Mouse (Mus musculus): Measurements from ENCODE around the gene Dgat2l6. TPM values are rescaled to one million over a fixed set of nuclear protein-coding genes. Genes with fewer than 3 reads are reported as not detected.

The Dgat2l6 gene
- polyA plus RNA-seq, 1 experiment from 2014 or later, result not detected

DNA sequence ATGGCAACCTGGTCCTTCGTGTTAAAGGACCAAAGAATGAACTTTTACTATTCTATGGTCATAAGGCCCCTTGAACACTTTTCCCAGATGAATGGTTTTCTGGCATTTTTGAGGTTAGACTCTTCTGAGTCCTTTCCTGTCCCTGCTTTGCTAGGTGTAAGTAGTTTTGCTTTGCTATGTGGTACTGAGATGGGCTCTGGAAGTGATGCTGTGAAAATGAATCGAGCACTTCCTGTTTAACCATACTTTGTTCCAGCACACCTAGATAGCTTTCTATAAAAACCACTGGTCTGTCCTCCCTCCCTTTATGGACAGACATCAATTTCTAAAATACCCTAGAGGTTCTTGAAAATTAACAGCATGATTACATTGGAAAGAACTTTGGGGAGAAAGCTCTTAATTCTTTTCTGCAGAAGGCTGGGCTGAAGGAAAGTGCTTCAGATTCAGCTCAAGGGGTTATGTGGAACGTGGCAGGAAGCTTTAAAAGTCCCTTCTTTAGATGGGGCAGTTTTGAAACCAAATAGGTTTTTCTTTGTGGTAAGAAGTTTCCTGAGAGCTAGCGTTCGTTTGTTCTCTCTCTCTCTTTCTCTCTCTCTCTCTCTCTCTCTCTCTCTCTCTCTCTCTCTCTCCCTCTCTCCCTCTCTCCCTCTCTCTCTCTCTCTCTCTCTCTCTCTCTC lies 20.3 kb upstream of the Dgat2l6 start:
- WGBS, result 78% methylated on average over 5 of the region's 5 CpGs

GRCm38 (mm10) chrX:100508164-100508563 lies 16.5 kb upstream of the Dgat2l6 start:
- TF ChIP-seq CTCF (IDR thresholded peaks at IDR 0.05; ENCODE audit: low read depth), result no peak
- WGBS, result 92% methylated on average over 4 of the region's 4 CpGs
- Histone ChIP-seq H3K9ac (ENCODE audit: low read depth, low read length) (no peak overlapping the region), H3K4me1 (replicated peaks; ENCODE audit: control insufficient read depth, insufficient read depth, low read length) (no peaks in the 10 kb centered on the region), H3K4me2 (replicated peaks; ENCODE audit: low read depth) (no peak overlapping the region), H3K27ac (ENCODE audit: low read depth, low read length) (no peak overlapping the region), H3K27me3 (replicated peaks; ENCODE audit: control insufficient read depth, insufficient read depth, low read length) (no peaks in the 10 kb centered on the region), H3K36me3 (ENCODE audit: control insufficient read depth, insufficient read depth) (no peaks in the 10 kb centered on the region), H3K4me3 (ENCODE audit: low read depth, low read length) (no peak overlapping the region), H3K9me3 (ENCODE audit: control insufficient read depth) (no peaks in the 10 kb centered on the region)
- no peak for ATAC-seq

More for the DNA sequence above, 20.3 kb upstream of the Dgat2l6 start:
- H3K27ac ChIP-seq (ENCODE audit: low read depth, low read length), result no peak overlapping the region
- H3K4me2 ChIP-seq (replicated peaks; ENCODE audit: low read depth), result no peak overlapping the region
- no peaks in the 10 kb centered on the region for H3K4me1 ChIP-seq (replicated peaks; ENCODE audit: control insufficient read depth, insufficient read depth, low read length)
- no peak overlapping the region for H3K4me3 ChIP-seq (ENCODE audit: low read depth, low read length)
- no peaks in the 10 kb centered on the region for H3K9me3 ChIP-seq (ENCODE audit: control insufficient read depth)
- no peak for ATAC-seq
- no peak overlapping the region for H3K9ac ChIP-seq (ENCODE audit: low read depth, low read length)
- no peak for TF ChIP-seq CTCF (IDR thresholded peaks at IDR 0.05; ENCODE audit: low read depth)
- H3K27me3 ChIP-seq (replicated peaks; ENCODE audit: control insufficient read depth, insufficient read depth, low read length), result no peaks in the 10 kb centered on the region
- no peaks in the 10 kb centered on the region for H3K36me3 ChIP-seq (ENCODE audit: control insufficient read depth, insufficient read depth)

GRCm38 (mm10) chrX:100509921-100510320 lies 14.7 kb upstream of the Dgat2l6 start:
- H3K4me2 ChIP-seq (replicated peaks; ENCODE audit: low read depth), result no peak overlapping the region
- H3K9ac ChIP-seq (ENCODE audit: low read depth, low read length), result no peak overlapping the region
- H3K4me3 ChIP-seq (ENCODE audit: low read depth, low read length), result no peak overlapping the region
- no peak for TF ChIP-seq CTCF (IDR thresholded peaks at IDR 0.05; ENCODE audit: low read depth)
- ATAC-seq, result no peak
- no peak overlapping the region for H3K27ac ChIP-seq (ENCODE audit: low read depth, low read length)
- no peaks in the 10 kb centered on the region for H3K27me3 ChIP-seq (replicated peaks; ENCODE audit: control insufficient read depth, insufficient read depth, low read length)
- 87% methylated on average over 3 of the region's 3 CpGs for WGBS
- H3K9me3 ChIP-seq (ENCODE audit: control insufficient read depth), result no peaks in the 10 kb centered on the region
- no peaks in the 10 kb centered on the region for H3K4me1 ChIP-seq (replicated peaks; ENCODE audit: control insufficient read depth, insufficient read depth, low read length)
- H3K36me3 ChIP-seq (ENCODE audit: control insufficient read depth, insufficient read depth), result no peaks in the 10 kb centered on the region

- 85% methylated on average over 3 of the region's 3 CpGs for WGBS
- Histone ChIP-seq H3K27me3 (replicated peaks; ENCODE audit: control insufficient read depth, insufficient read depth, low read length) (no peaks in the 10 kb centered on the region), H3K36me3 (ENCODE audit: control insufficient read depth, insufficient read depth) (no peaks in the 10 kb centered on the region), H3K4me3 (ENCODE audit: low read depth, low read length) (no peak overlapping the region), H3K9me3 (ENCODE audit: control insufficient read depth) (no peaks in the 10 kb centered on the region), H3K9ac (ENCODE audit: low read depth, low read length) (no peak overlapping the region), H3K27ac (ENCODE audit: low read depth, low read length) (no peak overlapping the region), H3K4me1 (replicated peaks; ENCODE audit: control insufficient read depth, insufficient read depth, low read length) (no peaks in the 10 kb centered on the region), H3K4me2 (replicated peaks; ENCODE audit: low read depth) (no peak overlapping the region)
- no peak for TF ChIP-seq CTCF (IDR thresholded peaks at IDR 0.05; ENCODE audit: low read depth)
- no peak for ATAC-seq
These were observed 8.0 kb upstream of the Dgat2l6 start for GRCm38 (mm10) chrX:100516683-100517082.

DNA sequence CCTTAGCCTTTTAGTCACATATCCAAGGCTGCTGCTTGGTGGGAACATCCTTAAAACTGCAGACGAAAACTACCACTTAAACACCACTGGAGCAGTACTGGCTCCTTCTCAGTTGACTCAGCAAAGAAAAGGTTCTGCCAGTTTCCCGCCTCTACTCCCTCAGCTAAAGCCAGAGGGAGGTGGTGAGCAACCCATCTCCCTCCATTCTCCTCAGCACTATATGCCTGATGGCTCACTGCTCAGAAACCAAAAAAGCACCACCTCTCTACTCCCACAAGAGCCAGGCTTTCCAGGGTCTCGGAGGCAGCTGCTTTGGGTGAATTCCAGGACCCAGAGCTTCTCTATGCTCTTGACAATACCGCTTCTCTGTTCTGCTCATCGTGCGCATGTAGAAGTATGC lies 7.0 kb upstream of the Dgat2l6 start:
- H3K4me3 ChIP-seq (ENCODE audit: low read depth, low read length), result no peak overlapping the region
- no peaks in the 10 kb centered on the region for H3K36me3 ChIP-seq (ENCODE audit: control insufficient read depth, insufficient read depth)
- 88% methylated on average over 6 of the region's 6 CpGs for WGBS
- no peak for ATAC-seq
- no peaks in the 10 kb centered on the region for H3K27me3 ChIP-seq (replicated peaks; ENCODE audit: control insufficient read depth, insufficient read depth, low read length)
- no peak overlapping the region for H3K4me2 ChIP-seq (replicated peaks; ENCODE audit: low read depth)
- TF ChIP-seq CTCF (IDR thresholded peaks at IDR 0.05; ENCODE audit: low read depth), result no peak
- H3K27ac ChIP-seq (ENCODE audit: low read depth, low read length), result no peak overlapping the region
- H3K9me3 ChIP-seq (ENCODE audit: control insufficient read depth), result no peaks in the 10 kb centered on the region
- no peaks in the 10 kb centered on the region for H3K4me1 ChIP-seq (replicated peaks; ENCODE audit: control insufficient read depth, insufficient read depth, low read length)
- H3K9ac ChIP-seq (ENCODE audit: low read depth, low read length), result no peak overlapping the region

- Histone ChIP-seq H3K4me2 (replicated peaks; ENCODE audit: low read depth) (no peak overlapping the region), H3K36me3 (ENCODE audit: control insufficient read depth, insufficient read depth) (no peaks in the 10 kb centered on the region), H3K9ac (ENCODE audit: low read depth, low read length) (no peak overlapping the region), H3K27ac (ENCODE audit: low read depth, low read length) (no peak overlapping the region), H3K4me1 (replicated peaks; ENCODE audit: control insufficient read depth, insufficient read depth, low read length) (no peaks in the 10 kb centered on the region), H3K27me3 (replicated peaks; ENCODE audit: control insufficient read depth, insufficient read depth, low read length) (no peaks in the 10 kb centered on the region), H3K4me3 (ENCODE audit: low read depth, low read length) (no peak overlapping the region), H3K9me3 (ENCODE audit: control insufficient read depth) (no peaks in the 10 kb centered on the region)
- WGBS, result 60% methylated on average over 2 of the region's 2 CpGs
- ATAC-seq, result no peak
- no peak for TF ChIP-seq CTCF (IDR thresholded peaks at IDR 0.05; ENCODE audit: low read depth)
These were observed 6.1 kb upstream of the Dgat2l6 start for GRCm38 (mm10) chrX:100518532-100518931.
